Mouse (Mus musculus) midbrain, embryonic 13.5 days (tissue): ENCODE data around the gene Calhm2. TPM values are rescaled to one million over a fixed set of nuclear protein-coding genes. Genes with fewer than 3 reads are reported as not detected.

Experiments
- ATAC-seq: fragments of 200-750 bp; cut with Nextera tagmentation; 2 replicates; pipeline ENCODE4 v1.8.0; 2017; ENCODE audit warnings: mild to moderate bottlenecking, moderate TSS enrichment, moderate library complexity
- H3K27ac ChIP-seq: fragments of 300-500 bp; sonication (generic); 2 replicates; pipeline ENCODE4 v1.5.1; 2015; ENCODE audit warnings: inconsistent platforms, mild to moderate bottlenecking, moderate library complexity
- H3K27me3 ChIP-seq: fragments of 300-500 bp; sonication (generic); 2 replicates; pipeline ENCODE4 v1.6.1; 2015; ENCODE audit warnings: mild to moderate bottlenecking, inconsistent platforms
- H3K36me3 ChIP-seq: fragments of 300-500 bp; sonication (generic); 2 replicates; pipeline ENCODE4 v1.6.1; 2015; ENCODE audit warnings: mild to moderate bottlenecking, inconsistent platforms
- H3K4me1 ChIP-seq: fragments of 300-500 bp; sonication (generic); replicated peaks from 2 replicates; pipeline ENCODE4 v1.6.1; 2015; ENCODE audit warnings: inconsistent platforms
- H3K4me2 ChIP-seq: fragments of 300-500 bp; sonication (generic); replicated peaks from 2 replicates; pipeline ENCODE4 v1.6.1; 2015; ENCODE audit warnings: moderate library complexity, mild to moderate bottlenecking, inconsistent platforms
- H3K4me3 ChIP-seq: fragments of 300-500 bp; sonication (generic); replicated peaks from 2 replicates; pipeline ENCODE4 v1.5.1; 2015; ENCODE audit warnings: mild to moderate bottlenecking, inconsistent platforms
- H3K9ac ChIP-seq: fragments of 300-500 bp; sonication (generic); replicated peaks from 2 replicates; pipeline ENCODE4 v1.6.1; 2015; ENCODE audit warnings: mild to moderate bottlenecking, inconsistent platforms
- H3K9me3 ChIP-seq: fragments of 300-500 bp; sonication (generic); 2 replicates; pipeline ENCODE4 v1.6.1; 2016; ENCODE audit warnings: mild to moderate bottlenecking, inconsistent platforms
- WGBS: fragments of 180-500 bp; shearing (Covaris S2); methylation state at CpG from one replicate; pipeline ENCODE4 v1.1.7; 2015; 5-methylcytosine and 5-hydroxymethylcytosine counted together
- polyA plus RNA-seq: library from polyadenylated mRNA; unstranded; fragments of >200 nt; fragmentation: Nextera tagmentation; extraction: Ambion mirVana; gene quantifications from 2 replicates; pipeline ENCODE4 v1.2.1, GENCODE M21; 2015

The Calhm2 gene
- polyA plus RNA-seq, result 0.82 and 1.0 TPM in 2 replicates

GRCm38 (mm10) chr19:47137771-47138421 lies at the start of gene Calhm2:
TSS of gene Calhm2 (minus strand) at chr19:47138294.
- Histone ChIP-seq H3K4me3 (peak within 1 kb of the TSS; percentile 18; the same call in 1 of the 2 replicates), H3K4me2 (peak within 1 kb of the TSS; percentile 50), H3K36me3 (0 out of 2 replicates have a peak, but pooled peaks cover 7% of the 10 kb centered on the region), H3K27me3 (peaks cover 10% of the 10 kb centered on the region), H3K4me1 (peaks cover 19% of the 10 kb centered on the region), H3K27ac (no peak within 1 kb of the TSS), H3K9ac (peak within 1 kb of the TSS; percentile 59), H3K9me3 (no peaks in the 10 kb centered on the region)
- WGBS, result 11% methylated on average over 28 of the region's 28 CpGs
- peak; percentile 66 for ATAC-seq

GRCm38 (mm10) chr19:47186514-47187275 lies 48.6 kb upstream of the Calhm2 start:
- peaks cover 18% of the 10 kb centered on the region for H3K4me1 ChIP-seq
- H3K4me2 ChIP-seq, result no peak overlapping the region
- no peak for ATAC-seq
- no peaks in the 10 kb centered on the region for H3K27me3 ChIP-seq
- H3K27ac ChIP-seq, result no peak overlapping the region
- no peak overlapping the region for H3K9ac ChIP-seq
- H3K36me3 ChIP-seq, result no peaks in the 10 kb centered on the region
- peaks cover 4% of the 10 kb centered on the region; the same call in 1 of the 2 replicates for H3K9me3 ChIP-seq
- 50% methylated on average over 15 of the region's 15 CpGs for WGBS
- no peak overlapping the region for H3K4me3 ChIP-seq

GRCm38 (mm10) chr19:47184736-47185135 lies 46.6 kb upstream of the Calhm2 start:
- Histone ChIP-seq H3K36me3 (no peaks in the 10 kb centered on the region), H3K27ac (no peak overlapping the region), H3K4me3 (no peak overlapping the region), H3K4me1 (peaks cover 26% of the 10 kb centered on the region), H3K4me2 (no peak overlapping the region), H3K9ac (no peak overlapping the region), H3K27me3 (peaks cover 17% of the 10 kb centered on the region), H3K9me3 (peaks cover 4% of the 10 kb centered on the region; the same call in 1 of the 2 replicates)
- WGBS, result 59% methylated on average over 4 of the region's 4 CpGs
- no peak for ATAC-seq

GRCm38 (mm10) chr19:47184221-47184620 lies 46.1 kb upstream of the Calhm2 start:
- H3K9me3 ChIP-seq, result peaks cover 4% of the 10 kb centered on the region; the same call in 1 of the 2 replicates
- H3K36me3 ChIP-seq, result no peaks in the 10 kb centered on the region
- ATAC-seq, result no peak
- peaks cover 31% of the 10 kb centered on the region for H3K4me1 ChIP-seq
- no peak overlapping the region for H3K4me3 ChIP-seq
- no peak overlapping the region for H3K27ac ChIP-seq
- 66% methylated on average over 8 of the region's 8 CpGs for WGBS
- peaks cover 22% of the 10 kb centered on the region for H3K27me3 ChIP-seq
- no peak overlapping the region for H3K9ac ChIP-seq
- no peak overlapping the region for H3K4me2 ChIP-seq

- WGBS, result 17% methylated on average over 8 of the region's 8 CpGs
- ATAC-seq, result no peak
- peak overlapping the region; percentile 72 for H3K4me3 ChIP-seq
- H3K36me3 ChIP-seq, result no peaks in the 10 kb centered on the region
- H3K4me2 ChIP-seq, result peak overlapping the region; percentile 98
- H3K27me3 ChIP-seq, result peaks cover 41% of the 10 kb centered on the region
- H3K4me1 ChIP-seq, result peaks cover 22% of the 10 kb centered on the region
- H3K27ac ChIP-seq, result no peak overlapping the region
- H3K9me3 ChIP-seq, result peaks cover 4% of the 10 kb centered on the region; the same call in 1 of the 2 replicates
- H3K9ac ChIP-seq, result no peak overlapping the region; the same call in 1 of the 2 replicates
These were observed 41.9 kb upstream of the Calhm2 start for GRCm38 (mm10) chr19:47180011-47180410.

GRCm38 (mm10) chr19:47179272-47179809 lies 41.2 kb upstream of the Calhm2 start:
- Histone ChIP-seq H3K27me3 (peaks cover 41% of the 10 kb centered on the region), H3K9ac (peak overlapping the region; percentile 77), H3K9me3 (peaks cover 4% of the 10 kb centered on the region; the same call in 1 of the 2 replicates), H3K4me2 (peak overlapping the region; percentile 98), H3K36me3 (no peaks in the 10 kb centered on the region), H3K27ac (peak overlapping the region; percentile 60), H3K4me3 (peak overlapping the region; percentile 72), H3K4me1 (peaks cover 22% of the 10 kb centered on the region)
- 1% methylated on average over 35 of the region's 42 CpGs for WGBS
- ATAC-seq, result peak; percentile 68

- H3K9ac ChIP-seq, result peak within 1 kb of the TSS; percentile 77
- H3K4me2 ChIP-seq, result peak within 1 kb of the TSS; percentile 98
- WGBS, result under 1% methylated on average over 70 of the region's 98 CpGs
- H3K9me3 ChIP-seq, result peaks cover 4% of the 10 kb centered on the region; the same call in 1 of the 2 replicates
- peak within 1 kb of the TSS; percentile 60 for H3K27ac ChIP-seq
- peak; percentile 78 for ATAC-seq
- peaks cover 41% of the 10 kb centered on the region for H3K27me3 ChIP-seq
- peak within 1 kb of the TSS; percentile 72 for H3K4me3 ChIP-seq
- no peaks in the 10 kb centered on the region for H3K36me3 ChIP-seq
- H3K4me1 ChIP-seq, result peaks cover 19% of the 10 kb centered on the region
These were observed 40.6 kb upstream of the Calhm2 start, which contains the start of gene Neurl1a for GRCm38 (mm10) chr19:47178431-47179271. TSS of gene Neurl1a (plus strand) at chr19:47178820.

- Histone ChIP-seq H3K27me3 (peaks cover 41% of the 10 kb centered on the region), H3K4me1 (peaks cover 19% of the 10 kb centered on the region), H3K4me3 (peak overlapping the region; percentile 72), H3K9ac (no peak overlapping the region), H3K4me2 (peak overlapping the region; percentile 98), H3K36me3 (no peaks in the 10 kb centered on the region), H3K9me3 (peaks cover 4% of the 10 kb centered on the region; the same call in 1 of the 2 replicates), H3K27ac (no peak overlapping the region)
- peak; percentile 12; the same call in 1 of the 2 replicates for ATAC-seq
- WGBS, result 27% methylated on average over 10 of the region's 10 CpGs
These were observed 39.9 kb upstream of the Calhm2 start for GRCm38 (mm10) chr19:47178001-47178400.

- peaks cover 41% of the 10 kb centered on the region for H3K27me3 ChIP-seq
- H3K4me2 ChIP-seq, result no peak overlapping the region
- H3K36me3 ChIP-seq, result no peaks in the 10 kb centered on the region
- H3K4me3 ChIP-seq, result no peak overlapping the region
- no peak for ATAC-seq
- 72% methylated on average over 2 of the region's 2 CpGs for WGBS
- H3K27ac ChIP-seq, result no peak overlapping the region
- peaks cover 19% of the 10 kb centered on the region for H3K4me1 ChIP-seq
- peaks cover under 1% of the 10 kb centered on the region; the same call in 1 of the 2 replicates for H3K9me3 ChIP-seq
- H3K9ac ChIP-seq, result no peak overlapping the region
These were observed 38.9 kb upstream of the Calhm2 start for GRCm38 (mm10) chr19:47176916-47177505.

GRCm38 (mm10) chr19:47175472-47175871 lies 37.4 kb upstream of the Calhm2 start:
- Histone ChIP-seq H3K27me3 (peaks cover 32% of the 10 kb centered on the region), H3K4me1 (peaks cover 18% of the 10 kb centered on the region), H3K4me3 (no peak overlapping the region), H3K4me2 (no peak overlapping the region), H3K9me3 (no peaks in the 10 kb centered on the region), H3K9ac (no peak overlapping the region), H3K36me3 (no peaks in the 10 kb centered on the region), H3K27ac (no peak overlapping the region)
- WGBS, result 72% methylated on average over 2 of the region's 2 CpGs
- ATAC-seq, result no peak

GRCm38 (mm10) chr19:47174515-47174914 lies 36.4 kb upstream of the Calhm2 start:
- H3K9ac ChIP-seq, result no peak overlapping the region
- no peak overlapping the region for H3K4me3 ChIP-seq
- peaks cover 9% of the 10 kb centered on the region for H3K4me1 ChIP-seq
- WGBS, result 62% methylated on average over 3 of the region's 3 CpGs
- no peaks in the 10 kb centered on the region for H3K36me3 ChIP-seq
- H3K9me3 ChIP-seq, result no peaks in the 10 kb centered on the region
- H3K27ac ChIP-seq, result no peak overlapping the region
- peaks cover 22% of the 10 kb centered on the region for H3K27me3 ChIP-seq
- H3K4me2 ChIP-seq, result no peak overlapping the region
- ATAC-seq, result no peak
